Mouse (Mus musculus): ENCODE measurements around the gene Dapk2.

Dapk2 gene

GRCm38 (mm10) chr9:66231820-66232479, 73.9 kb downstream of the Dapk2 start:
- DNase-seq (ENCODE audit: low read depth, low spot score) = no peak

GRCm38 (mm10) chr9:66236615-66237014, 78.6 kb downstream of the Dapk2 start:
- DNase-seq (ENCODE audit: low read depth, low spot score) = no peak

GRCm38 (mm10) chr9:66237742-66238141, 79.7 kb downstream of the Dapk2 start:
- DNase-seq (ENCODE audit: low read depth, low spot score) = no peak

- DNase-seq (ENCODE audit: low read depth, low spot score) = no peak
Measured at GRCm38 (mm10) chr9:66239173-66239572, 81.2 kb downstream of the Dapk2 start.

GRCm38 (mm10) chr9:66239691-66240090, 81.7 kb downstream of the Dapk2 start:
- no peak for DNase-seq (ENCODE audit: low read depth, low spot score)

- DNase-seq (ENCODE audit: low read depth, low spot score) = no peak
Measured at GRCm38 (mm10) chr9:66240493-66240892, 82.5 kb downstream of the Dapk2 start.

- DNase-seq (ENCODE audit: low read depth, low spot score) = no peak
Measured at GRCm38 (mm10) chr9:66240991-66241390, 83.0 kb downstream of the Dapk2 start.

- DNase-seq (ENCODE audit: low read depth, low spot score) = no peak
Measured at GRCm38 (mm10) chr9:66241722-66242121, 83.7 kb downstream of the Dapk2 start.

- no peak for DNase-seq (ENCODE audit: low read depth, low spot score)
Measured at GRCm38 (mm10) chr9:66243240-66243639, 85.2 kb downstream of the Dapk2 start.

GRCm38 (mm10) chr9:66244079-66244478, 86.1 kb downstream of the Dapk2 start:
- no peak for DNase-seq (ENCODE audit: low read depth, low spot score)

- no peak for DNase-seq (ENCODE audit: low read depth, low spot score)
Measured at GRCm38 (mm10) chr9:66245707-66246106, 87.7 kb downstream of the Dapk2 start.

- no peak for DNase-seq (ENCODE audit: low read depth, low spot score)
Measured at GRCm38 (mm10) chr9:66249281-66249680, 91.3 kb downstream of the Dapk2 start.

GRCm38 (mm10) chr9:66251159-66251691, 93.2 kb downstream of the Dapk2 start:
- no peak for DNase-seq (ENCODE audit: low read depth, low spot score)

- DNase-seq (ENCODE audit: low read depth, low spot score) = no peak
Measured at GRCm38 (mm10) chr9:66261741-66262140, 103.7 kb downstream of the Dapk2 start.

- DNase-seq (ENCODE audit: low read depth, low spot score) = no peak
Measured at GRCm38 (mm10) chr9:66263701-66264100, 105.7 kb downstream of the Dapk2 start.

- DNase-seq (ENCODE audit: low read depth, low spot score) = no peak
Measured at GRCm38 (mm10) chr9:66265645-66266044, 107.6 kb downstream of the Dapk2 start.

- no peak for DNase-seq (ENCODE audit: low read depth, low spot score)
Measured at GRCm38 (mm10) chr9:66266237-66267170, 108.5 kb downstream of the Dapk2 start.

- DNase-seq (ENCODE audit: low read depth, low spot score) = no peak
Measured at GRCm38 (mm10) chr9:66268804-66269203, 110.8 kb downstream of the Dapk2 start.

- no peak for DNase-seq (ENCODE audit: low read depth, low spot score)
Measured at GRCm38 (mm10) chr9:66270038-66270437, 112.0 kb downstream of the Dapk2 start.

GRCm38 (mm10) chr9:66271726-66272125, 113.7 kb downstream of the Dapk2 start:
- no peak for DNase-seq (ENCODE audit: low read depth, low spot score)

GRCm38 (mm10) chr9:66273632-66274031, 115.6 kb downstream of the Dapk2 start:
- DNase-seq (ENCODE audit: low read depth, low spot score) = no peak

- no peak for DNase-seq (ENCODE audit: low read depth, low spot score)
Measured at GRCm38 (mm10) chr9:66274657-66275056, 116.6 kb downstream of the Dapk2 start.
